Mouse (Mus musculus) embryonic facial prominence, embryonic 15.5 days (tissue): ENCODE measurements around the gene Gm1673. TPM values are rescaled to one million over a fixed set of nuclear protein-coding genes. Genes with fewer than 3 reads are reported as not detected.

ENCODE experiments used
- ATAC-seq: fragments of 200-750 bp; cut with Nextera tagmentation; 2 replicates; pipeline ENCODE4 v1.8.0; 2017; ENCODE audit warnings: low read depth, moderate TSS enrichment; ENCODE audit not compliant: insufficient number of reproducible peaks, low FRiP score, low TSS enrichment
- H3K27ac ChIP-seq: fragments of 300-500 bp; sonication (generic); replicated peaks from 2 replicates; pipeline ENCODE4 v1.5.1; 2015; ENCODE audit warnings: mild to moderate bottlenecking, inconsistent platforms
- H3K27me3 ChIP-seq: fragments of 300-500 bp; sonication (generic); 2 replicates; pipeline ENCODE4 v1.6.1; 2015; ENCODE audit warnings: inconsistent platforms
- H3K36me3 ChIP-seq: fragments of 300-500 bp; sonication (generic); 2 replicates; pipeline ENCODE4 v1.6.1; 2015; ENCODE audit warnings: mild to moderate bottlenecking, inconsistent platforms
- H3K4me1 ChIP-seq: fragments of 300-500 bp; sonication (generic); 2 replicates; pipeline ENCODE4 v1.6.1; 2015; ENCODE audit warnings: inconsistent platforms
- H3K4me2 ChIP-seq: fragments of 300-500 bp; sonication (generic); replicated peaks from 2 replicates; pipeline ENCODE4 v1.6.1; 2015; ENCODE audit warnings: mild to moderate bottlenecking, inconsistent platforms
- H3K4me3 ChIP-seq: fragments of 300-500 bp; sonication (generic); replicated peaks from 2 replicates; pipeline ENCODE4 v1.5.1; 2015; ENCODE audit warnings: mild to moderate bottlenecking, inconsistent platforms
- H3K9ac ChIP-seq: fragments of 300-500 bp; sonication (generic); 2 replicates; pipeline ENCODE4 v1.6.1; 2015; ENCODE audit warnings: inconsistent platforms
- H3K9me3 ChIP-seq: fragments of 300-500 bp; sonication (generic); replicated peaks from 2 replicates; pipeline ENCODE4 v1.6.1; 2016; ENCODE audit warnings: inconsistent platforms
- WGBS: fragments of 180-500 bp; shearing (Covaris S2); methylation state at CpG from one replicate; pipeline ENCODE4 v1.1.7; 2015; 5-methylcytosine and 5-hydroxymethylcytosine counted together
- polyA plus RNA-seq: library from polyadenylated mRNA; unstranded; fragments of >200 nt; fragmentation: Nextera tagmentation; extraction: Ambion mirVana; gene quantifications from 2 replicates; pipeline ENCODE4 v1.2.1, GENCODE M21; 2015

Gm1673 gene
- polyA plus RNA-seq, 1 experiment from 2014 or later, result 103 TPM

GRCm38 (mm10) chr5:33955868-33956267 is 27.4 kb upstream of the Gm1673 start:
- ATAC-seq, result no peak
- Histone ChIP-seq H3K4me1 (no peaks in the 10 kb centered on the region), H3K9ac (no peak overlapping the region), H3K4me3 (no peak overlapping the region), H3K27me3 (no peaks in the 10 kb centered on the region), H3K9me3 (peaks cover 7% of the 10 kb centered on the region; the same call in 1 of the 2 replicates), H3K27ac (no peak overlapping the region), H3K36me3 (no peaks in the 10 kb centered on the region), H3K4me2 (no peak overlapping the region)
- 54% methylated on average over 4 of the region's 4 CpGs for WGBS

GRCm38 (mm10) chr5:33959382-33959781 is 23.9 kb upstream of the Gm1673 start:
- Histone ChIP-seq H3K4me2 (no peak overlapping the region), H3K4me3 (no peak overlapping the region), H3K9me3 (0 out of 2 replicates have a peak, but pooled peaks cover under 1% of the 10 kb centered on the region), H3K27ac (no peak overlapping the region), H3K4me1 (no peaks in the 10 kb centered on the region), H3K36me3 (no peaks in the 10 kb centered on the region), H3K9ac (no peak overlapping the region), H3K27me3 (no peaks in the 10 kb centered on the region)
- ATAC-seq, result no peak
- WGBS, result 77% methylated on average over 4 of the region's 4 CpGs

- Histone ChIP-seq H3K9me3 (no peaks in the 10 kb centered on the region), H3K36me3 (0 out of 2 replicates have a peak, but pooled peaks cover 2% of the 10 kb centered on the region), H3K27me3 (no peaks in the 10 kb centered on the region; the same call in 1 of the 2 replicates), H3K9ac (no peak overlapping the region), H3K4me3 (no peak overlapping the region), H3K4me1 (no peaks in the 10 kb centered on the region), H3K27ac (no peak overlapping the region), H3K4me2 (no peak overlapping the region)
- WGBS, result 55% methylated on average over 2 of the region's 2 CpGs
- ATAC-seq, result no peak
These were observed 8.5 kb upstream of the Gm1673 start for GRCm38 (mm10) chr5:33974736-33975135.

- H3K9me3 ChIP-seq, result no peaks in the 10 kb centered on the region
- H3K4me2 ChIP-seq, result no peak overlapping the region
- WGBS, result 41% methylated on average over 3 of the region's 3 CpGs
These were observed 7.0 kb upstream of the Gm1673 start for GRCm38 (mm10) chr5:33976267-33976666.

GRCm38 (mm10) chr5:33982731-33983259 is 438 bp upstream of the Gm1673 start:
- peak overlapping the region; percentile 75 for H3K4me3 ChIP-seq
- no peaks in the 10 kb centered on the region for H3K9me3 ChIP-seq
- peaks cover 16% of the 10 kb centered on the region; the same call in 1 of the 2 replicates for H3K4me1 ChIP-seq
- no peaks in the 10 kb centered on the region for H3K27me3 ChIP-seq
- H3K36me3 ChIP-seq, result 0 out of 2 replicates have a peak, but pooled peaks cover 2% of the 10 kb centered on the region
- peak overlapping the region; percentile 78 for H3K27ac ChIP-seq
- WGBS, result 4% methylated on average over 26 of the region's 26 CpGs
- peak overlapping the region; percentile 93 for H3K4me2 ChIP-seq
- peak; percentile 51; the same call in 1 of the 2 replicates for ATAC-seq
- peak overlapping the region; percentile 75 for H3K9ac ChIP-seq

More at GRCm38 (mm10) chr5:33976267-33976666, 7.0 kb upstream of the Gm1673 start:
- Histone ChIP-seq H3K36me3 (0 out of 2 replicates have a peak, but pooled peaks cover 2% of the 10 kb centered on the region), H3K27ac (no peak overlapping the region), H3K4me1 (no peaks in the 10 kb centered on the region), H3K27me3 (no peaks in the 10 kb centered on the region), H3K9ac (no peak overlapping the region), H3K4me3 (no peak overlapping the region)
- no peak for ATAC-seq

- Histone ChIP-seq H3K9me3 (no peaks in the 10 kb centered on the region), H3K36me3 (no peaks in the 10 kb centered on the region), H3K4me2 (peak overlapping the region; percentile 98; the same call in 1 of the 2 replicates), H3K27ac (no peak overlapping the region), H3K4me3 (peak overlapping the region; percentile 65), H3K9ac (no peak overlapping the region), H3K4me1 (peaks cover 29% of the 10 kb centered on the region), H3K27me3 (peaks cover 61% of the 10 kb centered on the region)
- ATAC-seq, result no peak
- WGBS, result 31% methylated on average over 28 of the region's 28 CpGs
These were observed 11.7 kb downstream of the Gm1673 start for GRCm38 (mm10) chr5:33994671-33995625.

GRCm38 (mm10) chr5:33995843-33996693 is 12.8 kb downstream of the Gm1673 start, which contains the start of gene Nat8l:
Gene Nat8l (plus strand): TSS chr5:33995984.
- H3K4me3 ChIP-seq, result peak within 1 kb of the TSS; percentile 65
- peaks cover 69% of the 10 kb centered on the region for H3K27me3 ChIP-seq
- ATAC-seq, result peak; percentile 81
- H3K9me3 ChIP-seq, result no peaks in the 10 kb centered on the region
- H3K4me2 ChIP-seq, result peak within 1 kb of the TSS; percentile 98
- peaks cover 29% of the 10 kb centered on the region for H3K4me1 ChIP-seq
- under 1% methylated on average over 86 of the region's 90 CpGs for WGBS
- H3K36me3 ChIP-seq, result no peaks in the 10 kb centered on the region
- no peak within 1 kb of the TSS for H3K27ac ChIP-seq
- peak within 1 kb of the TSS; percentile 18; the same call in 1 of the 2 replicates for H3K9ac ChIP-seq

- Histone ChIP-seq H3K4me3 (peak overlapping the region; percentile 65), H3K9me3 (no peaks in the 10 kb centered on the region), H3K27ac (no peak overlapping the region), H3K36me3 (no peaks in the 10 kb centered on the region), H3K27me3 (peaks cover 69% of the 10 kb centered on the region), H3K4me2 (peak overlapping the region; percentile 98), H3K9ac (peak overlapping the region; percentile 18; the same call in 1 of the 2 replicates), H3K4me1 (peaks cover 29% of the 10 kb centered on the region)
- under 1% methylated on average over 52 of the region's 55 CpGs for WGBS
- no peak for ATAC-seq
These were observed 13.4 kb downstream of the Gm1673 start for GRCm38 (mm10) chr5:33996694-33997045.

- H3K9ac ChIP-seq, result 0 out of 2 replicates have a peak overlapping the region, but pooled peaks have one; percentile 18
- no peak overlapping the region for H3K27ac ChIP-seq
- peaks cover 29% of the 10 kb centered on the region for H3K4me1 ChIP-seq
- no peaks in the 10 kb centered on the region for H3K36me3 ChIP-seq
- ATAC-seq, result no peak
- H3K27me3 ChIP-seq, result peaks cover 69% of the 10 kb centered on the region
- H3K9me3 ChIP-seq, result no peaks in the 10 kb centered on the region
- H3K4me2 ChIP-seq, result peak overlapping the region; percentile 98
- H3K4me3 ChIP-seq, result peak overlapping the region; percentile 65
- under 1% methylated on average over 66 of the region's 80 CpGs for WGBS
These were observed 14.0 kb downstream of the Gm1673 start for GRCm38 (mm10) chr5:33997051-33997741.

GRCm38 (mm10) chr5:33997829-33998504 is 14.7 kb downstream of the Gm1673 start:
- peaks cover 69% of the 10 kb centered on the region for H3K27me3 ChIP-seq
- ATAC-seq, result no peak
- peaks cover 29% of the 10 kb centered on the region for H3K4me1 ChIP-seq
- no peaks in the 10 kb centered on the region for H3K9me3 ChIP-seq
- H3K9ac ChIP-seq, result no peak overlapping the region
- H3K4me3 ChIP-seq, result peak overlapping the region; percentile 65
- no peaks in the 10 kb centered on the region for H3K36me3 ChIP-seq
- 73% methylated on average over 20 of the region's 20 CpGs for WGBS
- H3K4me2 ChIP-seq, result peak overlapping the region; percentile 98
- no peak overlapping the region for H3K27ac ChIP-seq
